Mouse (Mus musculus) MEL (cell line): ENCODE measurements around the gene Ghsr. TPM values are rescaled to one million over a fixed set of nuclear protein-coding genes. Genes with fewer than 3 reads are reported as not detected.

Experiments
- DNase-seq: peaks from one replicate; pipeline ENCODE4 v3.0.0; 2011; ENCODE audit warnings: low read depth, low spot score
- H3K27ac ChIP-seq: 2 replicates; pipeline ENCODE4 v1.5.1; 2012; ENCODE audit warnings: low read depth, mild to moderate bottlenecking, control low read depth, low read length, moderate library complexity; ENCODE audit not compliant: control insufficient read depth
- H3K27me3 ChIP-seq, 2 experiments: fragments of 150-350 bp in 1 of 2; sonication (generic) in 1 of 2; 2 replicates each; pipeline ENCODE4 v1.6.1; 2012; ENCODE audit warnings: low read length in 2 of 2, mild to moderate bottlenecking in 2 of 2, improper control_type of control experiment in 1 of 2, moderate library complexity in 1 of 2; ENCODE audit not compliant: insufficient read depth in 2 of 2, control insufficient read depth in 1 of 2
- H3K36me3 ChIP-seq, 2 experiments: 2 replicates each; pipeline ENCODE4 v1.6.1; 2012 to 2014; ENCODE audit warnings: low read length in 2 of 2, improper control_type of control experiment in 1 of 2, inconsistent platforms in 1 of 2, mild to moderate bottlenecking in 1 of 2; ENCODE audit not compliant: insufficient read depth in 2 of 2, control insufficient read depth in 1 of 2
- H3K4me1 ChIP-seq, 2 experiments: fragments of 150-350 bp in 1 of 2; sonication (generic) in 1 of 2; 2 replicates each; pipeline ENCODE4 v1.6.1; 2012; ENCODE audit warnings: low read length in 2 of 2, improper control_type of control experiment in 1 of 2, mild to moderate bottlenecking in 1 of 2; ENCODE audit not compliant: insufficient read depth in 2 of 2, control insufficient read depth in 1 of 2
- H3K4me3 ChIP-seq, 2 experiments: fragments of 150-350 bp in 1 of 2; sonication (generic) in 1 of 2; 2 replicates each; pipeline ENCODE4 v1.5.1; 2012; ENCODE audit warnings: low read depth in 2 of 2, low read length in 2 of 2, mild to moderate bottlenecking in 2 of 2, moderate library complexity in 2 of 2, control low read depth in 1 of 2, improper control_type of control experiment in 1 of 2; ENCODE audit not compliant: control insufficient read depth in 1 of 2, insufficient read depth in 1 of 2
- H3K79me2 ChIP-seq: 2 replicates; pipeline ENCODE4 v1.6.1; 2012; ENCODE audit warnings: mild to moderate bottlenecking, low read length, moderate library complexity; ENCODE audit not compliant: control insufficient read depth, poor library complexity, insufficient read depth
- H3K9ac ChIP-seq: 2 replicates; pipeline ENCODE4 v1.6.1; 2012; ENCODE audit warnings: low read depth, mild to moderate bottlenecking, control low read depth, low read length, moderate library complexity; ENCODE audit not compliant: control insufficient read depth, poor library complexity, severe bottlenecking
- H3K9me3 ChIP-seq: fragments of 150-350 bp; sonication (generic); replicated peaks from 2 replicates; pipeline ENCODE4 v1.6.1; 2012; ENCODE audit warnings: mild to moderate bottlenecking, low read length, improper control_type of control experiment, moderate library complexity; ENCODE audit not compliant: insufficient read depth
- BHLHE40 ChIP-seq: IDR thresholded peaks from 2 replicates; pipeline ENCODE4 v1.6.1; 2012; ENCODE audit warnings: low read depth, mild to moderate bottlenecking, inconsistent platforms, low read length, improper control_type of control experiment, borderline replicate concordance
- CHD1 ChIP-seq: IDR thresholded peaks from 2 replicates; pipeline ENCODE4 v1.6.1; 2012; ENCODE audit warnings: low read depth, mild to moderate bottlenecking, inconsistent platforms, low read length, improper control_type of control experiment
- CTCF ChIP-seq, 3 experiments: IDR thresholded peaks in 2 of 3; conservative IDR thresholded peaks in 1 of 3; 2 replicates each; pipeline ENCODE4 v1.5.1; 2011 to 2012; ENCODE audit warnings: low read length in 3 of 3, low read depth in 2 of 3, mild to moderate bottlenecking in 2 of 3, improper control_type of control experiment in 1 of 3, inconsistent platforms in 1 of 3, mixed read lengths in 1 of 3, moderate library complexity in 1 of 3; ENCODE audit not compliant: control insufficient read depth in 1 of 3, insufficient read depth in 1 of 3, poor library complexity in 1 of 3, severe bottlenecking in 1 of 3
- E2F4 ChIP-seq: IDR thresholded peaks from 2 replicates; pipeline ENCODE4 v1.6.1; 2011; ENCODE audit warnings: low read depth, low read length, improper control_type of control experiment, borderline replicate concordance
- ELF1 ChIP-seq: IDR thresholded peaks from 2 replicates; pipeline ENCODE4 v1.6.1; 2014; ENCODE audit warnings: low read depth, mild to moderate bottlenecking, inconsistent platforms, low read length, improper control_type of control experiment, moderate library complexity
- EP300 ChIP-seq, 2 experiments: IDR thresholded peaks; 2 replicates each; pipeline ENCODE4 v1.6.1; 2011; ENCODE audit warnings: improper control_type of control experiment in 2 of 2, low read length in 2 of 2, low read depth in 1 of 2, mild to moderate bottlenecking in 1 of 2
- ETS1 ChIP-seq: IDR thresholded peaks from 2 replicates; pipeline ENCODE4 v1.6.1; 2012; ENCODE audit warnings: low read depth, mild to moderate bottlenecking, inconsistent platforms, low read length, improper control_type of control experiment, moderate library complexity
- GABPA ChIP-seq: IDR thresholded peaks from 2 replicates; pipeline ENCODE4 v1.6.1; 2012; ENCODE audit warnings: low read depth, mild to moderate bottlenecking, inconsistent platforms, low read length, improper control_type of control experiment, moderate library complexity
- GATA1 ChIP-seq: IDR thresholded peaks from 2 replicates; pipeline ENCODE4 v1.6.1; 2011; ENCODE audit warnings: low read depth, low read length, improper control_type of control experiment
- JUND ChIP-seq: IDR thresholded peaks from 2 replicates; pipeline ENCODE4 v1.6.1; 2011; ENCODE audit warnings: low read depth, mild to moderate bottlenecking, improper control_type of control experiment, low read length
- KAT2A ChIP-seq: conservative IDR thresholded peaks from 2 replicates; pipeline ENCODE4 v1.6.1; 2012; ENCODE audit warnings: low read depth, low read length, improper control_type of control experiment, inconsistent platforms
- MAZ ChIP-seq: IDR thresholded peaks from 2 replicates; pipeline ENCODE4 v1.6.1; 2012; ENCODE audit warnings: low read depth, mild to moderate bottlenecking, inconsistent platforms, low read length, improper control_type of control experiment
- MEF2A ChIP-seq: IDR thresholded peaks from 2 replicates; pipeline ENCODE4 v1.6.1; 2014; ENCODE audit warnings: low read depth, mild to moderate bottlenecking, inconsistent platforms, low read length, improper control_type of control experiment; ENCODE audit not compliant: poor library complexity, insufficient replicate concordance, severe bottlenecking; ENCODE audit errors: extremely low read depth
- MXI1 ChIP-seq: IDR thresholded peaks from 2 replicates; pipeline ENCODE4 v1.6.1; 2011; ENCODE audit warnings: mild to moderate bottlenecking, low read depth, low read length, improper control_type of control experiment
- MYB ChIP-seq: IDR thresholded peaks from 2 replicates; pipeline ENCODE4 v1.6.1; 2011; ENCODE audit warnings: mild to moderate bottlenecking, low read depth, low read length, improper control_type of control experiment
- NRF1 ChIP-seq: IDR thresholded peaks from 2 replicates; pipeline ENCODE4 v1.6.1; 2014; ENCODE audit warnings: low read depth, mild to moderate bottlenecking, inconsistent platforms, low read length, improper control_type of control experiment, moderate library complexity; ENCODE audit not compliant: poor library complexity, insufficient read depth, severe bottlenecking
- POLR2A ChIP-seq, 2 experiments: IDR thresholded peaks; 2 replicates each; pipeline ENCODE4 v1.6.1; 2011 to 2012; ENCODE audit warnings: low read length in 2 of 2, mild to moderate bottlenecking in 2 of 2, control low read depth in 1 of 2, improper control_type of control experiment in 1 of 2, low read depth in 1 of 2, moderate library complexity in 1 of 2; ENCODE audit not compliant: control insufficient read depth in 1 of 2, insufficient read depth in 1 of 2, poor library complexity in 1 of 2
- POLR2AphosphoS2 ChIP-seq: IDR thresholded peaks from 2 replicates; pipeline ENCODE4 v1.6.1; 2011; ENCODE audit warnings: low read length, improper control_type of control experiment
- POLR2AphosphoS5 ChIP-seq: IDR thresholded peaks from 2 replicates; pipeline ENCODE4 v1.6.1; 2012; ENCODE audit warnings: low read depth, borderline replicate concordance, mild to moderate bottlenecking, inconsistent platforms, low read length, moderate library complexity, mixed read lengths
- RCOR1 ChIP-seq: IDR thresholded peaks from 2 replicates; pipeline ENCODE4 v1.6.1; 2012; ENCODE audit warnings: low read depth, mild to moderate bottlenecking, inconsistent platforms, low read length, improper control_type of control experiment
- TAL1 ChIP-seq: IDR thresholded peaks from 2 replicates; pipeline ENCODE4 v1.6.1; 2012; ENCODE audit warnings: mild to moderate bottlenecking, inconsistent platforms, low read length, moderate library complexity, mixed read lengths
- TBP ChIP-seq: IDR thresholded peaks from 2 replicates; pipeline ENCODE4 v1.8.0; 2011; ENCODE audit warnings: low read depth, low read length, improper control_type of control experiment
- UBTF ChIP-seq: IDR thresholded peaks from 2 replicates; pipeline ENCODE4 v1.6.1; 2012; ENCODE audit warnings: low read depth, mild to moderate bottlenecking, inconsistent platforms, low read length, improper control_type of control experiment, moderate library complexity, borderline replicate concordance; ENCODE audit not compliant: insufficient read depth
- USF1 ChIP-seq: IDR thresholded peaks from 2 replicates; pipeline ENCODE4 v1.6.1; 2014; ENCODE audit warnings: low read depth, mild to moderate bottlenecking, inconsistent platforms, low read length, improper control_type of control experiment, moderate library complexity
- USF2 ChIP-seq, 2 experiments: IDR thresholded peaks; 2 replicates each; pipeline ENCODE4 v1.6.1; 2011 to 2012; ENCODE audit warnings: improper control_type of control experiment in 2 of 2, low read length in 2 of 2, borderline replicate concordance in 1 of 2, inconsistent platforms in 1 of 2, low read depth in 1 of 2, mild to moderate bottlenecking in 1 of 2; ENCODE audit not compliant: insufficient read depth in 1 of 2
- ZC3H11A ChIP-seq: IDR thresholded peaks from 2 replicates; pipeline ENCODE4 v1.6.1; 2012; ENCODE audit warnings: low read depth, mild to moderate bottlenecking, inconsistent platforms, low read length, improper control_type of control experiment
- ZKSCAN1 ChIP-seq: IDR thresholded peaks from 2 replicates; pipeline ENCODE4 v1.6.1; 2012; ENCODE audit warnings: low read depth, mild to moderate bottlenecking, inconsistent platforms, low read length, improper control_type of control experiment, moderate library complexity
- ZMIZ1 ChIP-seq: IDR thresholded peaks from 2 replicates; pipeline ENCODE4 v1.6.1; 2012; ENCODE audit warnings: low read depth, mild to moderate bottlenecking, inconsistent platforms, low read length, improper control_type of control experiment, moderate library complexity
- ZNF384 ChIP-seq: IDR thresholded peaks from 2 replicates; pipeline ENCODE4 v1.6.1; 2012; ENCODE audit warnings: low read depth, mild to moderate bottlenecking, inconsistent platforms, low read length, improper control_type of control experiment
- polyA plus RNA-seq, 2 experiments: library from polyadenylated mRNA; stranded (reverse) in 1 of 2; unstranded in 1 of 2; fragments of >175 nt in 1 of 2; fragments of >200 nt in 1 of 2; gene quantifications; 2 replicates each; pipeline versions ENCODE4 v1.2.1 to v1.2.4; 2012; ENCODE audit warnings: low replicate concordance in 2 of 2, low read depth in 1 of 2; ENCODE audit not compliant: insufficient read length in 2 of 2, insufficient read depth in 1 of 2, missing spikeins in 1 of 2
- total RNA-seq: library from RNA; depleted of rRNA; stranded (reverse); fragments of 300-350 nt; gene quantifications from 2 replicates; pipeline ENCODE4 v1.2.3, GENCODE M21; 2012

The Ghsr gene
- total and polyA plus RNA-seq, 3 experiments = not detected

DNA sequence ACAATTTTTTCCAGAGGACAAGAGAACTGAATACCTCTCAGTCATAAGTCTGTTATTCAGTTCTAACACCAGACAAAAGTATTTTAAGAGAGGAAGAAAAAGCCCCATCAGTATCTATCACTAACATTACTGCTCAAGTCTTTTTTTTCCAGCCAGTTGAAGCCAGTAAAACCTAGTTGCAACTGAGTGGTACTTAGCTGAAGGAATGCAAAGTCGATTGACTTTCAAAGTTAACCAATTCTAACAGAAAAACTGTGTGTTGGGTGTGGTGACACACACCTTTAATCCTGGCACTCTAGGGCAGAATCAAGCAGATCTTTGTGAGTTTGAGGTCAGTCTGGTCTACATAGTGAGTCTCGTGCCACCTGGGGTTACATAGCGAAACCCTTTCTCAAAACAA, 35.3 kb downstream of the Ghsr start:
- Histone ChIP-seq H3K9me3 (no peaks in the 10 kb centered on the region), H3K4me1 (no peaks in the 10 kb centered on the region), H3K79me2 (no peaks in the 10 kb centered on the region), H3K36me3 (no peaks in the 10 kb centered on the region), H3K4me3 (no peak overlapping the region), H3K27me3 (no peaks in the 10 kb centered on the region), H3K27ac (no peak overlapping the region)
- DNase-seq = no peak
- TF ChIP-seq CTCF (IDR thresholded peaks at IDR 0.05 in 2 of 3, conservative IDR thresholded peaks at IDR 0.05 in 1 of 3; ENCODE audit: control insufficient read depth in 1 of 3, insufficient read depth in 1 of 3, low read depth in 2 of 3, low read length in 3 of 3, poor library complexity in 1 of 3, severe bottlenecking in 1 of 3) (no peak), ETS1 (no peak), ZC3H11A (no peak), USF2 (IDR thresholded peaks at IDR 0.05; ENCODE audit: borderline replicate concordance in 1 of 2, insufficient read depth in 1 of 2, low read depth in 1 of 2, low read length in 2 of 2) (no peak), NRF1 (no peak), RCOR1 (no peak), TBP (no peak), CHD1 (no peak), MYB (no peak), MAZ (no peak), E2F4 (no peak), ZNF384 (no peak), ELF1 (no peak), EP300 (IDR thresholded peaks at IDR 0.05; ENCODE audit: low read depth in 1 of 2, low read length in 2 of 2) (no peak), UBTF (no peak), GABPA (no peak), USF1 (no peak), ZMIZ1 (no peak)
- TF ChIP-seq, all 39 proteins: peak for 0
- no peak overlapping the region for H3K9ac ChIP-seq

DNA sequence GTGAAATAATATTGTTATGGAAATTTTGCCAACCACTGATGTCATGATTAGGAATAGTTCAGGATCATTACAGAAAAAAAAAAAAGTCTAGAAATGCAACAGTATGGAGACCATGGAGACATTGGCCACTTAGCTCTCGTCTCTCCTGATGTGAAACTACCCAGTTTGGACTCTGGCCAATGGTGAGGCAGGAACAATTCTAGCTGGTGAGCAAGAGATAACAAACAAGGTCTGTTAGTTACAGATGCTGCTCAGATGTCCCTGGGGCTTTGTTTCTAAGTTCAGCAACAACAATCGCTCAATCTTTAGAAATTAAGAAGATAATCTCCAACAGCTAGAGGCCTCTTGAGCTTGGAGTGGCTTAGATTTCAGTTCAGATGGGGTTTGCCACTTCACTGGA, 37.4 kb downstream of the Ghsr start:
- no peaks in the 10 kb centered on the region for H3K36me3 ChIP-seq
- no peaks in the 10 kb centered on the region for H3K27me3 ChIP-seq
- no peak overlapping the region for H3K9ac ChIP-seq
- H3K27ac ChIP-seq = no peak overlapping the region
- TF ChIP-seq JUND (no peak), ZKSCAN1 (no peak), POLR2AphosphoS2 (no peak), MEF2A (no peak), MXI1 (no peak), KAT2A (no peak), NRF1 (no peak), POLR2A (IDR thresholded peaks at IDR 0.05; ENCODE audit: control insufficient read depth in 1 of 2, insufficient read depth in 1 of 2, low read depth in 1 of 2, low read length in 2 of 2, poor library complexity in 1 of 2) (no peak), UBTF (no peak), TAL1 (no peak), POLR2AphosphoS5 (no peak), GATA1 (no peak), ETS1 (no peak), BHLHE40 (no peak), EP300 (IDR thresholded peaks at IDR 0.05; ENCODE audit: low read depth in 1 of 2, low read length in 2 of 2) (no peak)
- TF ChIP-seq, all 39 proteins: peak for 0
- H3K4me3 ChIP-seq = no peak overlapping the region
- DNase-seq = peak; percentile 4
- no peaks in the 10 kb centered on the region for H3K79me2 ChIP-seq
- H3K9me3 ChIP-seq = no peaks in the 10 kb centered on the region
- no peaks in the 10 kb centered on the region for H3K4me1 ChIP-seq
